Mouse (Mus musculus): ENCODE measurements around the gene Sv2a.

DNA sequence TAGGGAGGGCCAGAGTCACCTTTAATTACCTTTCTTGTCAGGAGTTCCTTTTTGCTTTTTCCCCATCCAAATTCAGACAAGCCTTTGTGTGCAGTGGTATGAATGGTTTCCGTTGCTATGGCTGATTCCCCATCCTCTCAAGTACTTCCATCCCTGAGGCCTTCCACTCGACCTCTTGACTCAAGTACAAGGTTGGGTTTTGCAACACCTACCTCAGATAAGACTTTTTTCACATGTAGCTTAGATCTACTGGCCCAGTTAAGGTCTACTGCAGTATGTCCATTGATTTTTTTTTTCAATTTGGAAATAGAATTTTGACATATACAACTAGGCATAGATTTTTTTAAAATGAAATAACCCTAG, 50.8 kb downstream of the Sv2a start:
- TF ChIP-seq USF1 (IDR thresholded peaks at IDR 0.05; ENCODE audit: low read depth) (no peak), POLR2A (IDR thresholded peaks at IDR 0.05; ENCODE audit: insufficient read length, low read depth) (no peak), MYOG (IDR thresholded peaks at IDR 0.05; ENCODE audit: control insufficient read depth in 1 of 3, insufficient read depth in 1 of 3, insufficient read length in 2 of 3, low read depth in 2 of 3) (no peak), MAX (IDR thresholded peaks at IDR 0.05; ENCODE audit: low read depth) (no peak), TCF12 (IDR thresholded peaks at IDR 0.05; ENCODE audit: insufficient read depth, poor library complexity, severe bottlenecking) (no peak), TCF3 (IDR thresholded peaks at IDR 0.05; ENCODE audit: insufficient read length, low read depth) (no peak), E2F4 (IDR thresholded peaks at IDR 0.05; ENCODE audit: insufficient read depth) (no peak), REST (IDR thresholded peaks at IDR 0.05; ENCODE audit: insufficient read depth, insufficient read length) (no peak), SRF (IDR thresholded peaks at IDR 0.05; ENCODE audit: control insufficient read depth, insufficient read length, low read depth) (no peak), POLR2AphosphoS2 (IDR thresholded peaks at IDR 0.05; ENCODE audit: insufficient read length, low read depth) (no peak), MYOD1 (IDR thresholded peaks at IDR 0.05; ENCODE audit: control insufficient read depth in 1 of 3, insufficient read length in 2 of 3, low read depth in 2 of 3) (no peak), CEBPB (IDR thresholded peaks at IDR 0.05; ENCODE audit: insufficient read depth, poor library complexity, severe bottlenecking) (no peak)

All from myocyte (in vitro differentiated cells).